Mouse (Mus musculus) lung, postnatal 0 days (tissue): ENCODE measurements around the gene Impdh2. TPM values are rescaled to one million over a fixed set of nuclear protein-coding genes. Genes with fewer than 3 reads are reported as not detected.

ENCODE experiments used
- ATAC-seq: fragments of 200-750 bp; cut with Nextera tagmentation; 2 replicates; pipeline ENCODE4 v1.8.0; 2017; ENCODE audit warnings: moderate library complexity
- DNase-seq: peaks from one replicate; pipeline ENCODE4 v3.0.0-alpha.2; 2016; ENCODE audit warnings: low spot score
- H3K27ac ChIP-seq: fragments of 300-500 bp; sonication (generic); 2 replicates; pipeline ENCODE4 v1.5.1; 2014; ENCODE audit warnings: antibody characterized with exemption, mild to moderate bottlenecking, low read length, mixed read lengths
- H3K27me3 ChIP-seq: fragments of 300-500 bp; sonication (generic); replicated peaks from 2 replicates; pipeline ENCODE4 v1.6.1; 2014; ENCODE audit warnings: low read length, mixed read lengths; ENCODE audit not compliant: insufficient read depth
- H3K36me3 ChIP-seq: fragments of 300-500 bp; sonication (generic); 2 replicates; pipeline ENCODE4 v1.6.1; 2014; ENCODE audit warnings: low read length, mixed read lengths; ENCODE audit not compliant: insufficient read depth
- H3K4me1 ChIP-seq: fragments of 300-500 bp; sonication (generic); 2 replicates; pipeline ENCODE4 v1.6.1; 2014; ENCODE audit warnings: antibody characterized with exemption, low read depth, low read length, mixed read lengths; ENCODE audit not compliant: insufficient read depth
- H3K4me2 ChIP-seq: fragments of 300-500 bp; sonication (generic); replicated peaks from 2 replicates; pipeline ENCODE4 v1.6.1; 2014; ENCODE audit warnings: low read depth, mild to moderate bottlenecking, low read length, moderate library complexity, mixed read lengths
- H3K4me3 ChIP-seq: fragments of 300-500 bp; sonication (generic); 2 replicates; pipeline ENCODE4 v1.5.1; 2014; ENCODE audit warnings: low read depth, low read length
- H3K9ac ChIP-seq: fragments of 300-500 bp; sonication (generic); replicated peaks from 2 replicates; pipeline ENCODE4 v1.6.1; 2014; ENCODE audit warnings: low read depth, mild to moderate bottlenecking
- H3K9me3 ChIP-seq: fragments of 300-500 bp; sonication (generic); 2 replicates; pipeline ENCODE4 v1.6.1; 2016; ENCODE audit warnings: low read length, mixed read lengths
- CTCF ChIP-seq: IDR thresholded peaks from 2 replicates; pipeline ENCODE4 v1.5.1; 2016; ENCODE audit warnings: antibody characterized with exemption, mild to moderate bottlenecking
- EP300 ChIP-seq: IDR thresholded peaks from 2 replicates; pipeline ENCODE4 v1.6.1; 2016; ENCODE audit warnings: antibody characterized with exemption, mild to moderate bottlenecking, control low read depth
- WGBS: fragments of 180-500 bp; shearing (Covaris S2); extraction: QIAGEN DNeasy Blood & Tissue Kit; methylation state at CpG from one replicate; pipeline ENCODE4 v1.1.7; 2014; 5-methylcytosine and 5-hydroxymethylcytosine counted together
- polyA plus RNA-seq: library from polyadenylated mRNA; unstranded; fragments of >200 nt; fragmentation: Nextera tagmentation; extraction: Ambion mirVana; gene quantifications from 2 replicates; pipeline ENCODE4 v1.2.1, GENCODE M21; 2015

The Impdh2 gene
- polyA plus RNA-seq, 1 experiment from 2014 or later: 56.2 TPM

GRCm38 (mm10) chr9:108568511-108568921 is 8.4 kb downstream of the Impdh2 start:
- DNase-seq (peak; percentile 4), ATAC-seq (no peak)
- peak overlapping the region; percentile 97 for H3K4me2 ChIP-seq
- peaks cover 15% of the 10 kb centered on the region for H3K36me3 ChIP-seq
- no peaks in the 10 kb centered on the region for H3K27me3 ChIP-seq
- H3K27ac ChIP-seq: peak overlapping the region; percentile 97; the same call in 1 of the 2 replicates
- no peak for TF ChIP-seq CTCF
- TF ChIP-seq EP300: no peak
- H3K4me3 ChIP-seq: peak overlapping the region; percentile 74; the same call in 1 of the 2 replicates
- H3K4me1 ChIP-seq: peaks cover 13% of the 10 kb centered on the region; the same call in 1 of the 2 replicates
- no peak overlapping the region for H3K9ac ChIP-seq
- H3K9me3 ChIP-seq: no peaks in the 10 kb centered on the region
- WGBS: 69% methylated on average over 17 of the region's 17 CpGs

- TF ChIP-seq EP300 (peak; percentile 17; the same call in 1 of the 2 replicates), CTCF (no peak)
- peaks cover 13% of the 10 kb centered on the region; the same call in 1 of the 2 replicates for H3K4me1 ChIP-seq
- DNase-seq: peak; percentile 97
- H3K9me3 ChIP-seq: no peaks in the 10 kb centered on the region
- peak within 1 kb of the TSS; percentile 34; the same call in 1 of the 2 replicates for H3K27ac ChIP-seq
- no peaks in the 10 kb centered on the region for H3K27me3 ChIP-seq
- 6% methylated on average over 42 of the region's 42 CpGs for WGBS
- H3K4me3 ChIP-seq: peak within 1 kb of the TSS; percentile 66
- H3K9ac ChIP-seq: peak within 1 kb of the TSS; percentile 50
- ATAC-seq: peak; percentile 58
- peaks cover 11% of the 10 kb centered on the region for H3K36me3 ChIP-seq
- H3K4me2 ChIP-seq: peak within 1 kb of the TSS; percentile 97
Observed at GRCm38 (mm10) chr9:108569381-108570206, 9.5 kb downstream of the Impdh2 start, which contains the start of gene Dalrd3. Gene Dalrd3, plus strand, starts transcription at chr9:108569886.

GRCm38 (mm10) chr9:108570207-108570896 is 10.3 kb downstream of the Impdh2 start:
- peak; percentile 81 for DNase-seq
- no peak for ATAC-seq
- peak overlapping the region; percentile 34; the same call in 1 of the 2 replicates for H3K27ac ChIP-seq
- peak overlapping the region; percentile 50 for H3K9ac ChIP-seq
- peaks cover 13% of the 10 kb centered on the region; the same call in 1 of the 2 replicates for H3K4me1 ChIP-seq
- H3K27me3 ChIP-seq: no peaks in the 10 kb centered on the region
- WGBS: 1% methylated on average over 40 of the region's 40 CpGs
- H3K4me3 ChIP-seq: peak overlapping the region; percentile 66
- peak overlapping the region; percentile 97 for H3K4me2 ChIP-seq
- TF ChIP-seq CTCF: peak; percentile 84
- no peak for TF ChIP-seq EP300
- peaks cover 11% of the 10 kb centered on the region for H3K36me3 ChIP-seq
- H3K9me3 ChIP-seq: no peaks in the 10 kb centered on the region

GRCm38 (mm10) chr9:108571401-108571973 is 11.4 kb downstream of the Impdh2 start:
- no peak for TF ChIP-seq CTCF
- TF ChIP-seq EP300: no peak
- Histone ChIP-seq H3K27ac (no peak overlapping the region), H3K4me2 (no peak overlapping the region), H3K9me3 (no peaks in the 10 kb centered on the region), H3K36me3 (peaks cover 11% of the 10 kb centered on the region), H3K9ac (no peak overlapping the region), H3K4me1 (peaks cover 7% of the 10 kb centered on the region; the same call in 1 of the 2 replicates), H3K4me3 (no peak overlapping the region), H3K27me3 (no peaks in the 10 kb centered on the region)
- 91% methylated on average over 16 of the region's 16 CpGs for WGBS
- ATAC-seq (no peak), DNase-seq (no peak)

- Histone ChIP-seq H3K27ac (no peak overlapping the region), H3K36me3 (peaks cover 11% of the 10 kb centered on the region), H3K27me3 (no peaks in the 10 kb centered on the region), H3K9me3 (no peaks in the 10 kb centered on the region), H3K4me3 (no peak overlapping the region), H3K4me2 (no peak overlapping the region), H3K9ac (no peak overlapping the region), H3K4me1 (peaks cover 7% of the 10 kb centered on the region; the same call in 1 of the 2 replicates)
- no peak for TF ChIP-seq CTCF
- TF ChIP-seq EP300: no peak
- WGBS: 73% methylated on average over 10 of the region's 10 CpGs
- DNase-seq: no peak
- ATAC-seq: no peak
Observed at GRCm38 (mm10) chr9:108572321-108572720, 12.2 kb downstream of the Impdh2 start.
